Mouse (Mus musculus) heart, embryonic 14.5 days (tissue): Measurements from ENCODE around the gene Xxylt1. TPM values are rescaled to one million over a fixed set of nuclear protein-coding genes. Genes with fewer than 3 reads are reported as not detected.

Experiments used
- ATAC-seq: fragments of 200-750 bp; cut with Nextera tagmentation; 2 replicates; pipeline ENCODE4 v1.8.0; 2017; ENCODE audit warnings: low read depth, moderate TSS enrichment; ENCODE audit not compliant: insufficient number of reproducible peaks, insufficient read depth, low FRiP score
- H3K27ac ChIP-seq, 2 experiments: fragments of 200-500 bp in 1 of 2; fragments of 300-500 bp in 1 of 2; sonication (generic) in 1 of 2; replicated peaks in 1 of 2; 2 replicates each; pipeline ENCODE4 v1.5.1; 2012 to 2014; ENCODE audit warnings: low read depth in 2 of 2, low read length in 2 of 2, control low read depth in 1 of 2, mild to moderate bottlenecking in 1 of 2, mixed read lengths in 1 of 2; ENCODE audit not compliant: control insufficient read depth in 1 of 2, insufficient read depth in 1 of 2
- H3K27me3 ChIP-seq: fragments of 300-500 bp; sonication (generic); 2 replicates; pipeline ENCODE4 v1.6.1; 2014; ENCODE audit warnings: mild to moderate bottlenecking, low read length, control low read depth; ENCODE audit not compliant: control insufficient read depth, insufficient read depth
- H3K36me3 ChIP-seq: fragments of 300-500 bp; sonication (generic); 2 replicates; pipeline ENCODE4 v1.6.1; 2014; ENCODE audit warnings: mild to moderate bottlenecking, control low read depth, low read length, mixed read lengths; ENCODE audit not compliant: control insufficient read depth, insufficient read depth
- H3K4me1 ChIP-seq, 2 experiments: fragments of 200-500 bp in 1 of 2; fragments of 300-500 bp in 1 of 2; sonication (generic) in 1 of 2; 2 replicates each; pipeline ENCODE4 v1.6.1; 2012 to 2014; ENCODE audit warnings: low read length in 2 of 2, control low read depth in 1 of 2, mixed read lengths in 1 of 2; ENCODE audit not compliant: control insufficient read depth in 2 of 2, insufficient read depth in 2 of 2
- H3K4me2 ChIP-seq: fragments of 300-500 bp; sonication (generic); 2 replicates; pipeline ENCODE4 v1.6.1; 2014; ENCODE audit warnings: mild to moderate bottlenecking, low read length
- H3K4me3 ChIP-seq, 2 experiments: fragments of 200-500 bp in 1 of 2; fragments of 300-500 bp in 1 of 2; sonication (generic) in 1 of 2; 2 replicates each; pipeline ENCODE4 v1.5.1; 2012 to 2014; ENCODE audit warnings: low read length in 2 of 2, mild to moderate bottlenecking in 2 of 2, control low read depth in 1 of 2, low read depth in 1 of 2, moderate library complexity in 1 of 2; ENCODE audit not compliant: control insufficient read depth in 1 of 2, insufficient read depth in 1 of 2
- H3K9ac ChIP-seq: fragments of 300-500 bp; sonication (generic); 2 replicates; pipeline ENCODE4 v1.6.1; 2014; ENCODE audit warnings: mild to moderate bottlenecking, low read length
- H3K9me3 ChIP-seq: fragments of 300-500 bp; sonication (generic); 2 replicates; pipeline ENCODE4 v1.6.1; 2016; ENCODE audit warnings: low read length, control low read depth; ENCODE audit not compliant: control insufficient read depth
- WGBS: fragments of 180-500 bp; shearing (Covaris S2); extraction: QIAGEN DNeasy Blood & Tissue Kit; methylation state at CpG from one replicate; pipeline ENCODE4 v1.1.7; 2014; 5-methylcytosine and 5-hydroxymethylcytosine counted together
- polyA plus RNA-seq: library from polyadenylated mRNA; unstranded; fragments of >200 nt; fragmentation: Nextera tagmentation; extraction: Ambion mirVana; gene quantifications from 2 replicates; pipeline ENCODE4 v1.2.1, GENCODE M21; 2014

Xxylt1 gene
- polyA plus RNA-seq, 1 experiment from 2014 or later: 12.2 TPM

GRCm38 (mm10) chr16:31002926-31003325, 78.3 kb downstream of the Xxylt1 start:
- ATAC-seq: no peak

GRCm38 (mm10) chr16:31002117-31002516, 79.1 kb downstream of the Xxylt1 start:
- no peak overlapping the region for H3K27ac ChIP-seq

More at GRCm38 (mm10) chr16:31002926-31003325, 78.3 kb downstream of the Xxylt1 start:
- Histone ChIP-seq H3K4me2 (peak overlapping the region; percentile 42), H3K4me3 (no peak overlapping the region), H3K36me3 (no peaks in the 10 kb centered on the region), H3K9ac (peak overlapping the region; percentile 44; the same call in 1 of the 2 replicates), H3K27me3 (no peaks in the 10 kb centered on the region), H3K4me1 (peaks cover 25 to 36% of the 10 kb centered on the region in 2 experiments), H3K9me3 (no peaks in the 10 kb centered on the region), H3K27ac (peak overlapping the region; percentile 72 to 74)
- WGBS: 39% methylated on average over 6 of the region's 6 CpGs

GRCm38 (mm10) chr16:30998711-30999110, 82.5 kb downstream of the Xxylt1 start:
- peaks cover 12 to 21% of the 10 kb centered on the region in 2 experiments for H3K4me1 ChIP-seq
- H3K36me3 ChIP-seq: no peaks in the 10 kb centered on the region
- H3K4me3 ChIP-seq: no peak overlapping the region
- no peaks in the 10 kb centered on the region for H3K27me3 ChIP-seq
- H3K9ac ChIP-seq: no peak overlapping the region
- 78% methylated on average over 2 of the region's 2 CpGs for WGBS
- H3K27ac ChIP-seq: no peak overlapping the region
- no peaks in the 10 kb centered on the region for H3K9me3 ChIP-seq
- no peak overlapping the region for H3K4me2 ChIP-seq
- no peak for ATAC-seq

More at GRCm38 (mm10) chr16:31002117-31002516, 79.1 kb downstream of the Xxylt1 start:
- no peak overlapping the region for H3K4me2 ChIP-seq
- no peaks in the 10 kb centered on the region for H3K36me3 ChIP-seq
- no peak overlapping the region for H3K9ac ChIP-seq
- no peaks in the 10 kb centered on the region for H3K27me3 ChIP-seq
- ATAC-seq: no peak
- WGBS: 81% methylated on average over 6 of the region's 6 CpGs
- peaks cover 25 to 35% of the 10 kb centered on the region in 2 experiments for H3K4me1 ChIP-seq
- H3K9me3 ChIP-seq: no peaks in the 10 kb centered on the region
- H3K4me3 ChIP-seq: no peak overlapping the region

- Histone ChIP-seq H3K4me1 (peaks cover 10 to 15% of the 10 kb centered on the region in 2 experiments), H3K4me2 (no peak overlapping the region), H3K27me3 (no peaks in the 10 kb centered on the region), H3K27ac (no peak overlapping the region), H3K9ac (no peak overlapping the region), H3K9me3 (no peaks in the 10 kb centered on the region), H3K36me3 (no peaks in the 10 kb centered on the region), H3K4me3 (no peak overlapping the region)
- WGBS: 98% methylated on average over 2 of the region's 2 CpGs
- no peak for ATAC-seq
Observed at GRCm38 (mm10) chr16:30998048-30998447, 83.2 kb downstream of the Xxylt1 start.

- 76% methylated on average over 5 of the region's 5 CpGs for WGBS
- Histone ChIP-seq H3K9ac (no peak overlapping the region), H3K27ac (no peak overlapping the region), H3K4me1 (peaks cover 5 to 6% of the 10 kb centered on the region in 2 experiments; a peak in 3 of 4 replicates), H3K4me2 (no peak overlapping the region), H3K27me3 (no peaks in the 10 kb centered on the region), H3K9me3 (no peaks in the 10 kb centered on the region), H3K4me3 (no peak overlapping the region), H3K36me3 (no peaks in the 10 kb centered on the region)
- no peak for ATAC-seq
Observed at GRCm38 (mm10) chr16:30995446-30995845, 85.8 kb downstream of the Xxylt1 start.

- ATAC-seq: no peak
- no peaks in the 10 kb centered on the region for H3K9me3 ChIP-seq
- WGBS: 50% methylated on average over 2 of the region's 2 CpGs
- H3K9ac ChIP-seq: no peak overlapping the region
- H3K4me1 ChIP-seq: peaks cover 5 to 6% of the 10 kb centered on the region in 2 experiments; a peak in 3 of 4 replicates
- H3K4me2 ChIP-seq: no peak overlapping the region
- no peak overlapping the region for H3K4me3 ChIP-seq
- no peaks in the 10 kb centered on the region for H3K36me3 ChIP-seq
- peak overlapping the region; percentile 20 to 50; a peak in 2 of 4 replicates for H3K27ac ChIP-seq
- H3K27me3 ChIP-seq: no peaks in the 10 kb centered on the region
Observed at GRCm38 (mm10) chr16:30994881-30995280, 86.4 kb downstream of the Xxylt1 start.

- no peak overlapping the region for H3K4me2 ChIP-seq
- WGBS: 61% methylated on average over 7 of the region's 7 CpGs
- peaks cover 5 to 6% of the 10 kb centered on the region in 2 experiments; a peak in 3 of 4 replicates for H3K4me1 ChIP-seq
- no peak overlapping the region for H3K9ac ChIP-seq
- no peak for ATAC-seq
- H3K36me3 ChIP-seq: no peaks in the 10 kb centered on the region
- H3K9me3 ChIP-seq: no peaks in the 10 kb centered on the region
- no peak overlapping the region for H3K4me3 ChIP-seq
- H3K27me3 ChIP-seq: no peaks in the 10 kb centered on the region
- H3K27ac ChIP-seq: peak overlapping the region; percentile 19 to 50; a peak in 1 of 4 replicates
Observed at GRCm38 (mm10) chr16:30994296-30994695, 86.9 kb downstream of the Xxylt1 start.

GRCm38 (mm10) chr16:30992568-30992967, 88.7 kb downstream of the Xxylt1 start:
- Histone ChIP-seq H3K9ac (no peak overlapping the region), H3K27ac (no peak overlapping the region), H3K36me3 (no peaks in the 10 kb centered on the region), H3K4me1 (peaks cover 5 to 6% of the 10 kb centered on the region in 2 experiments; a peak in 3 of 4 replicates), H3K4me3 (no peak overlapping the region), H3K4me2 (no peak overlapping the region), H3K9me3 (no peaks in the 10 kb centered on the region), H3K27me3 (no peaks in the 10 kb centered on the region)
- ATAC-seq: no peak; the same call in 1 of the 2 replicates
- 65% methylated on average over 5 of the region's 5 CpGs for WGBS
